Mouse (Mus musculus): Measurements from ENCODE around the gene Ptpn1.

The Ptpn1 gene

DNA sequence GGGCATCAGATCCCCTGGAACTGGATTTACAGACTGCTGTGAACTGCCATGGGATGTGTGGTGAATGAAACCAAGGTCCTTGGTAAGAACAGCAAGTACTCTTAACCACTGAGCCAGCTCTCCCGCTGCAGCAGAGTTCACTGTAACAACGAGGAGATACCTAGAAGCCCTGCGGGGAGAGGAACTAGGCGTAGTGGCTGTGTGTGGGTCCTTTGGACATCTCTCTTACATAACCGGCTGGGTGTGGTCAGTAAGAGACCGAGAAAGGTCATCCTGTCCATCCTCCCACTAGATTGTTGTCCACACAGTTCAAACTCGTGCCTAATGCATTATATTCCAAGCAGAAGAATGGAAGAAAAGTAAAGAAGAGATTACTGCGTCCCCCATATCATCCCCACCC is 10.0 kb upstream of the Ptpn1 start:
- DNase-seq, result peak in 1 of 2 experiments; percentile 43

DNA sequence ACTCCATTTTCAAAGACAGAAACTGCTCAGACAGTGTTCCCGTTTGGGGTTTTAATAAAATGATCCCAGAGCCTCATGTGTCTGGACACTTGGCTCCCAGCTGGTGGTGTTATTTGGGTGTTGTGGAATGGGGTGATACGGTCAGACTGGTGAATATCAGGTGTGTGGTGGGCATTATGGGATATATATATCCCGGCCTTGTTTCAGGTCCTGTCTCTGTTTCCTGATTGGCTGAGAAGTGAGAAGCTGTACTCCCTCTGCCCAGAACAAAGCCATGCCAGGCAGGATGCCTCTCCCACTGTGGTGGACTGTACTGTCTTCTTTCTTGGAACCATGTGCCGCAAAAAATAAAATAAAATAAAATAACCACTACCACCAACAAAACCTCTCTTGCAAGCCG is 7.8 kb upstream of the Ptpn1 start:
- DNase-seq, result no peak

DNA sequence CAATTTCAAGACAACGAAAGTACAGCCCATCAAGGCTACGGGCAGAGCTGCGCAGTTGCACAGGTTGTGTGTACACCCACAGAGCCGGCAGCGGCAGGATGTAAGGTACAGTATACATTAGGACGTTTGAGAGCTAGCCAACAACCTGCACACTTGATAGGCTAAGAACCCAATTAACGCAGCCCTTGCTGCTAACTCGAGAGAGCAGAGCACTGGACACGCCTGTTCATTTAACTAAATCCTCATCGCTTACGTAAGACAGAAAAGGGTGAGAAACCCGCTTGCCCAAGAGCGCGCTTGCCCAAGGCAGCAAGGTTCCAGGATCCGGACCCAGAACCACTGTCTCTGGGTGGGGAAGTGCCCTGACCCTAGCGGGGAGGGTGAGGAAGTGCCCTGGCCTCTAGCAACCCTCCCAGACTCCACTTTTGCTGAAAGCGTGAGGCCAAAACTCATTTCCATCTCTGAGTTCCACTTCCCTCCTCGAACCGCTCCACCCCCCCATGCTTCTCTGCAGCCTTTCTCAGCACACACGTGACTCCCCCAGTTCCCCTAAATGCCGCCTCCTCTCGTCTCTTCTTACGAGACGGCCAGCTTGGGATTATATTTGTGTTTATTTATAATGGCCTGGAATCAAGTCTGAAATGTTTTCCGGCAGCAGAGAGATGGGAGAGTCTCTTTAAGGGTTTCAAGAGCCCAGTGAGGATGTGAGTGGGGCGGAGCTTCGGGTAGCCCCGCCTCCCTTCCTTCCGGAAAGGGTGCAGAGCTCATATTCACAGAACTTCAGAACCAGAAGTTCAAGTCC is 6.9 kb upstream of the Ptpn1 start:
- peak; percentile 92 to 95 for DNase-seq

DNA sequence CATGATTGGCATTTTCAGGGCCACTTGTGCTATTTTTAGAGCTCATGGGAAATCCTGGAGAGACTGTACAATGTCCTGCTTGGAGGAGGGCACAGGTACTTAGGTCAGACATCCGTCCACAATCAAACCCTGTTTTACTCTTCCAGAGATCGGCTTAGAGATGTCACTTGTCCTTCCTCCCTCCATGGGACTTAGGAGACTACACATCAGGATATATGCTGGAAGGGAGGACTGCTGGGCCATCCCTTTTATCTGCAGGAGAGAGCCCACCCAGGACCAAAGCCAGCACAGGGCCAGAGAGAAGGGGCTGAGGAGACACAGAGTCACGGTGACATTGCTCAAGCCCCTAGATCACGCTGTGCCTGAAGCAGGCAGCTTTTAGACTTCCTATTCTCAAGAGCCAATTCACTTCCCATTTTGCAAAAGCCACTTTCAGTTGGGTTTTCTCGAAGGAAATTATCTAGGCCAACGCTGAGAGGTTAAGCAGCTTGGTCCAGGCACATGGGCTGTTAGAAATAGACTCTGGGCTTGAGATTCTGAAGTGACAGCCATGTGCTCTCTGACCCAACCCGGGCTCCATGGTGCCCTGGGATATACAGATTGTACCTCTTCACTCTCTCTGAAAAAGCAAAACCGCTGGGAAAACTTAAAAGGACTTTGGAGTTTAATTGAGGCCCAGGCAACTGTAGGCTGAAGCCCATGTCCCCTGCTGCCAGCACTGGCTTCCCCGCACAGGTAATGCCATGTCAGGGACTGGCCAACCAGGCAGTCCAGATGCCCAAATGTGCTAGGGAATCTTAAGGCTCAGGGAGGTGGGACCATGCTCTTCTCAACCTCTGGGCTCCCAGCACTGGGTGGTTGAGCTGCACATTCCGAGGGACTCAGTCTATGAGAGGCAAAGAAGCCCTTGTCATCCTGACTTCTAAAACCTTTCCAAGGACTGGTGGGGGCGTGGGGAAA is 5.7 kb upstream of the Ptpn1 start:
- no peak for DNase-seq

DNA sequence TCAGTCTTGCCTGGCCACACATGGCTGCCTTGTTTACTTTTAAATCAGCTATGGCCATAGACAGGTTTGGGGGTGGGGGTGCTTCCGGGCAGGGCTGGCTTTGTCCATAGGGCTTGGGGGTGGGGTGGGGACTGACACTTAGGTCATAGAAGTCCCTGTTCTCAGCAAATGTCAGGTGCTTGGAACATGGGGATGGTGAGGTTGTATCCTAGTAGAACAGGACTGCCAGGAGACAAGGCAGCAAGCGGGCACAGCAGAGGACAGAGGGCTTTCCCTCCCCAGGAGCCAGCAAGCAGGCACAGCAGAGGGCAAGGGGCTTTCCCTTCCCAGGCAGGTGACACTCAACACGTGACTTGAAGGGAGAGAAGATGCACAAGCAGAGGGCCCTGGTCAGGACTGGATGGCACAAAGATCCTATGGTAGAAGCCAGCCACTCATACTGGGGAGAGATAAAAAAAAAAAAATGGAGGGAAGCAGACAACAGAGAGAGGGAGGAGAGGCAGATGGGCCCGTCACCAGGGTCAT is 3.8 kb upstream of the Ptpn1 start:
- no peak for DNase-seq

DNA sequence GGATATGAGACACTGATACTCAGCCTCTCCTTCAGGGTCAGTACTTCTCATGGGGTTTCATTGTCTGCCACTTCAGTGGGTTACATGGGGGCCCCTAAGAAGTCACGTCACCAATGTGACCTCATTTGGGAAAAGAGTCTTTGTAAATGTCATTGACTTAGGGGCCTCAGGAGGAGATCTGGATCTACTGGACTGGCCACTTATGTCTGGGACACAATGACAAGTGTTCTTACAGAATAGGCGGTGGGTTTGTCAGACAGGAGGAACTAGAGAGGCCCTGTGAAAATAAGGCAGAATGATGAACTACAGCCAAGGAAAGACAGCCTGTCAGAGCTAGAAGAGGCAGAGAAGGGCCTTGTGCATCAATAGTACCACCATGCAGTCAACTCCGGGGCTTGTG is 2.9 kb upstream of the Ptpn1 start:
- DNase-seq, result no peak

DNA sequence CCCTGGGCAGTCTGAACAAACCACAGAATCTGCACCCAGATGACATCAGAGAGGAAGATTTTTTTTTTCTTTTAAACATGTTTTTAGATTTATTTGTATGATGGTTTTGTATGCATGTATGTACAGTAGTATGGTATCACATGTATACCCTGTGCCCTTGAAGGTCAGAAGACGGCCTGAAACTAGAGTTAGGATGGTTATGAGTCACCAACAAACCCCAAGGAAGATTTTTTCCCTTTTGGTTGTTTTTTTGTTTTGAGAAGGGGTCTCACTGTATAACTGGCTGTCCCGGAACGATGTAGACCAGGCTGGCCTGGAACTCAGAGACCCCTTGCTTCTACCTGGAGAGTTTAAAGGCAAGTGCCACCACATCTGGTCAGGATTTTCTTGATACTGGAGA is 882 bp upstream of the Ptpn1 start:
- DNase-seq, result no peak

DNA sequence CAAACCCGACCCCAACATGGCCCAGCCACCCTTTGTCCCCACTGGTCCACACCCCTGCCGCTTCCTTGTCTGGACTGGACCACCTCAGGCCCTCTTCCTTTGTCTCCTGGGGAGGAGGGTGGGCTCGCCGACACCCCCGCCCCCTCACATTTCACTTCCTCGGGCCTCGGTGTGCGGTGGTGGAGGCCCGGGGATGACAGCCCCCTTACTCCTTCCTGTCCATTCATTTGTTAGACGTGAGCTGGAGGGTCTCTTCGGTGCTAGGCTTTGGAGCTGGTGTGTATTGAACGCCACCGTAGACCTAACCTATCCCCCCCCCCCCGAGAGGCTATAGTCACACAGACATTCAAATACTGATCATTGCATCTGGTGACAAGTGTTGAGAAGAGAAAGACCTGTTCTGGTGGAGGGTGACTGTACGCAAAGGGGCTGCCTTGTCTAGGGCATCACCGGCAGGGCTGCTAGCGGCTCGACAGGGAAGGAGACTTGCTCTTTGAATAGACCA is 922 bp downstream of the Ptpn1 start:
- no peak for DNase-seq

DNA sequence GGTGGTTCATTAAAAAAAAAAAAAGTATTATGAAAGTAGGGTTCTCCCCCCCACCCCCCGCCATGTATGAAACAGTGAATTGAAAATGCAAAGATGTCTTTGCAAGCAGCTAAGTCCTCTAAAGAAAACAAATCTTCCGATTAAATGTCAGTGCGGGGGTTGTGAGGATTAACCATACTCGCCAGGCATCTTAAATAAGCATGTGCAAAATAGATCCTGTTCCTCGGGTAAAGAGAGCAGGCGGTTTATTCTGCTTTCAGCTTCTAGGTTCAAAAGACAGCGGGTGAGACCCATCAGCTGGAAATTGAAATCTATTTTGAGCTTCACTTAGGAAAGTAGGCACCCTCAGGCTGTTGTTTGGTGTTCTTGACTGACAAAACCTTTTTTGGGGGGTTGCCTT is 1.5 kb downstream of the Ptpn1 start:
- DNase-seq, result no peak

DNA sequence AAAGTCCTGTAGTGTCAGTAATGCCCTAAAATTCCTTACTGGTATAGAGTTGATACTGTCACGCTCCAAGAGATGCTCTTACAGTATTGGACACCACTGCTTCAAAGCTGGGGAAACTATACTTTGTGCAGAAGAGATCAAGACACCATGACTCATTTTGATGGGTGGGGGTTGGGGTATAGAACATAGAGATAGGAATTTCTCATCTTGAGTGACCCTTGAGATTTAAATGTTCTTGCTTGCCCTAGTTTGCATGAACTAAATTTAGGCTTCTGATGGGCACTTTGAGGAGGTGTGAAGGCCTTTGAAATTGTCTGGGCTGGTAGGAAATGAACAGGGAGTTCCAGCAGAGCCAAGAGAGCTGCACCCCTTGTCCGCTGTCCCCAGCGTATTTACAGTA is 4.1 kb downstream of the Ptpn1 start:
- DNase-seq, result no peak

DNA sequence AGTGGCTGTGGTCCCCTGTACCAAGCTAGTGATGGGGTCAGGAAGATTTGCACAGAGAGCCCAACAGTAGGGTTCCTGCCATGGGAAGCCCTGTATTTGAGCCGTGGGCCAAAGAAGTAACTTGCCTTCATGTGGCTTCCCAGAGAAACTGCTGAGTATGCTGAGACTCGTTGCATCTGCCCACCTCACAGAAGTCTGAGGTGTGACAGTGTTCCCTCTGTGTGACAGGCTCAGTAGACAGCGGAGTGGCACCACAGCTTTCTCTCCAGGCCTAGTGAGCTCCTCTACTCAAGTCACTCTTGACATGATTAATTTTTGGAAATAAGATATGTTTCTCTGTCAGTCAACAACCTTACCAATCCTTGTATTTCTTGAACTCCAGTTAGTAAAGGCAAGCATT is 6.9 kb downstream of the Ptpn1 start:
- no peak for DNase-seq

DNA sequence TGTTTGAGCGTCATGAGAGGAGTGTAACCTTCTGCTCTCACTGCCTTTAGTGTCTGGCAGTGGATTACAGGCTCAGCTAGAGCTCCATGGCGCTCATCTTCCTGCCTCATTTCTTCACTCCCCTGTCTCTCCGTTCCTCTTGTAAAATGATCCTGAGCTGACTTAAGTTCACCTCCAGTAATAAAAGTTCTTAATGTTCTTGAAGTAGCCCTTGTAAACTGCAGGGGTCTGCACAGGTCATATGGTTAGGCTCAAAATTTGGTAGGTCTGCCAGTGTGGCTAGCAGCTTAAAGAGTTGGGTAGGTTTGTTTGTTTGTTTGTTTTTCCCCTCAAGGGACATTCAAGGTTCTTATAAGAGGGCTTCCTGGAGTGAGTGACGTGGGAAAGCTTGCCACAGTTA is 7.3 kb downstream of the Ptpn1 start:
- DNase-seq, result no peak

DNA sequence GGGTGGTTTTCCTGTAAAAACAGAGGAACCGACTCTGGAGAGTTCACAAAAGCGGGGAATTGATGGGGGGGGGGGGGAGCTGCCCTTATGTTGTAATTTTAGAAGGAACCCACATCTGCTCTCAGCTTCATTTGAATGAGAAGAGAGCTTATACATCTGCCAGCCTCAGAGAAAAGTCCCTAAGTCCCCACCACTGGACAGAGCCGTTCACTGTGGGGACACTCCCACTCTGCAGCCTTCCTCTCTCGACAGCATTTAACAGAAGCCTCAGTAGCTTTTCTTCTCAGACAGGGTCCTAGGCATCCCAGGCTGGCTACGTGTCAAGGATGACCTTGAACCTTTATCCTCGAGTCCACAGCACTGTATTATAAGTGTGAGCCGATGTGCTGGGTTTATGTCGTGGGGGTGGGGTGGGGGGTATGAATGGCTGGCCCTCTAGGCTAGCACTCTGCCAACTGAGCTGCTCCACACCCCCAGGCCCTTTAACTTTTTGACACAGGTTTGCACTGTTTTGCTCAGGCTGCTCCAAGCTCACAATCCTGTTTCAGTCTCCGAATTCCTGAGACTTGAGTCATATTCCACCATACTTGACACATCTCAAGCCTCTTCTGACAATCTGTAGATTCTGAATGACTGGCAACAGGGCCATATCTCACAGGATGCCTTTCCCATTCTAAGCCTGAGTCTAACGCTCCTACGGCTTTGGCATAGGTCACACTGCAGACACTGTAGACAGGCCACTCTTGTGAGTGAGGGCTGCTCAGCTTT is 8.0 kb downstream of the Ptpn1 start:
- DNase-seq, result no peak

DNA sequence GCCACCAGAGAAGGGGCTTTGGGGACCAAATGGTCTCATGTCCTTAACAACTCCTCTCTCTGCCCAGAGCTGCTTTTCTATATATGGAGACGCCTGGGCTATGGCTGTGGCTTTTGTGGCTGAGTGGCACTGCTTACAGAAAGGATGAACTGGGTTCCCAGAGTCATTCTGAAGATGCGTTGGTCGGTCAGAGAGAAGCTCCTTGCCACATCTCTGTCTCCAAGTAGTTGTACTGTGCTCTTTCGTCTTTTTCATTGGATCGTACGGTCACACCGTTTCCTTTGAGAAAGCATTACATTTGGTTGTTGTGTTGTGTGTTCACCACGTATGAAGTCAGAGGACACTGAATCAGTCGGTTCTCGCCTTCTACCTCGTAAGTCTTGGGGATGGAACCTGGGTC is 8.8 kb downstream of the Ptpn1 start:
- no peak for DNase-seq

DNA sequence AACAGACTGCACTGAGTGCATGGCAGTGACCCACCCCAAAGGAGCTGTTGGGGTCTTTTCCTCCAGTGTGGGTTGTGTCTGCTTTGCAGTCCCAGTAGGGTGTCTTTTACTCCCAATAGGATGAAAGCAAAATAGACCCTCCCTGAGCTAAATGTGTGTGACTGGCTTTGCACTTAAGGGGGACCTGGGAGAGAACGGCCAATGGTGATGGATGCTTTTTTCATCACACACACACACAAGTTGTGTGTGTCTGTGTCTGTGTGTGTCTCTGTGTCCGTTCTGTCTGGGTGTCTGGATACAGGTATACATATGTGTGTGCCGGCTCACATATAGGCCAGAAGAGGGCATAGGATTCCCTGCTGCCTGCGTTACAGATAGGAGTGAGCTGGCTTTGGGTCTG is 9.5 kb downstream of the Ptpn1 start:
- no peak for DNase-seq

DNA sequence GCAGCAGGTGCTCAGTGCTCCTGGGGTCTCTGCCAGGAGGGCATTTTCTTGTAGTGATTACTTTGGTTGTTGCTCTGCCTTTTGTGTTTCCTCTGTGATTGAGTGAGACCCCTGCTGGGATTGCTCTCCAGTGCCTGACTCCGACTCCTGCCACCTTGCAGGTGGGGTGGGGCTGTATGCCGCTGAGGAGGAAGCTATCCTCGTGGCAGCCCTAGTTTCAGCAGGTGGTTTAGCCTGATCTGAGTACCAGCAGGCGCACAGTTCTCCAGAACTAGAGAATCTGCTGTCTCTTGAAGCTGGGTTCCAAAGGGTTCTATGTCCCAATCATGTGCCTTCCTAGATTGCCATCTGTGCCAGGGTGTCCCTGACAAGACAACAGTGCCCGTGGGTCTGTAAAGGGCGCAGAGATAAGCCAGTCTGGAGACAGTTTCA is 9.9 kb downstream of the Ptpn1 start:
- no peak for DNase-seq

DNA sequence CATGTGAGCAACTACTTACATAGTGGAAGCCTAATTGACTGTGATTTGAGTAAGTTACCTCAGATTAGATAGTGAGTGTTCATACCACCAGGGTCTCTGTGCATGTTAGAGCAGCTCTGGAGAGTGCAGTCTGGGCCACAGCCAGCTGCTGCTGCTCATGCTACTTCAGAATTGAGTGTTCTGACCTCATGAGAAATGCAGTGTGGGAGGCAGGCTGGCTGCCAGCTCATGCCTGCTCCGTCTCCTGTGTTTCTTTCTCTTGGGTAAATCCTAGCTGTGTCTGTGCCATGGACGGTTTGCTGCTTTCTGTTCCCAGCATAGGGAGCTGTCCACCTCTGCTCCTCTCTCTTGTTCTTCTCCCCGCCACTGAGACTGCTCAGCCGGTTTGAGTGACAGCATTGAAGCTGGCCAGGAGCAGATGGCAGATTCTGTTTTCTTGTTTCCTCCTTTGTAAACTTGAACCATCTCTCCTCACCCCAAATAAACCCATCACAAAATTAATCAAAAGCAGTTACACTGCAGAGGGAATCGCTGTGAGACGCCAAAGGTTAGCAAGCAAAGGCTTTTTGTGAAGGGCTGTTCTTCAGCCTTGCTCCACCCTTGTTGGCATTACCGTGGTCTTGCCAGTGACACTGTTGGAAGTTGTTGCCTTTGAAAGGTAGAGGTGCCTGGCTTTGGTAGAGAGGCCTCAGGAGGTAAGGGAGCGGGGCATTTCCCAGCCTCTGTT is 10.5 kb downstream of the Ptpn1 start:
- peak; percentile 85 to 87 for DNase-seq

DNA sequence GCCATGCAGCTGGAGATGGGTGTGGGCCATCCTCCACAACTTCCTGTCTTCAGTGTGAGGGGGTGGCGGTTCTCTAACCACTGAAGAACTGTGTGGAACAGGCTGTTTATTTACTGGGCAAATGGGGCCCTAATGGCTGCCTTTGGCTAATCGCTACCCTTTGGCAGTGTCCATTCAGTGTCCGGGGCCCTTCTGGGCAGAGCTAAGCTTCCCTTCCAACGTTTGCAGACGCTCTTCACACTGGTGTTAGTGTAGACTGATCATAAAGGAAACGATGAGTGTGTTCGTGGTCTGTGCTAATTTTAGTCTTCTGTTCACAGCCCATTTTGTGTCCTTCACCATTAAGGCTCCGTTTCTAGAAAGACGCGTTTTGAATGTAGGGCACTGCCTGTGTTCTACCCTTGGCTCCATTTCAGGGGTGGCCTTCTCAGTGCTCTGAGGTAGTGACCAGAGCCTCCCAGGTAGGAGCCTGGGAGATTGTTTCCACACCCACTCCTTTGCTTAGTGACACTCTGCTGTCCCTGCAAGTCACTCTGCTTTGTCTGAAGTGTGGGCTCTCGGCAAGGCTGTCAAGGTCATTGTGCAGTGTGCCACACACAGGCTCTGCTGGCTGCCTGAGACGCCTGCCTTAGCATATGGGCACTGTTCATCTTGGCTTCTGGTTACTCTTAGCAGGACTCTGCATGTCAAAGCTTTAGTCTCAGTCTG is 11.2 kb downstream of the Ptpn1 start:
- peak in 1 of 2 experiments; percentile 58 for DNase-seq

DNA sequence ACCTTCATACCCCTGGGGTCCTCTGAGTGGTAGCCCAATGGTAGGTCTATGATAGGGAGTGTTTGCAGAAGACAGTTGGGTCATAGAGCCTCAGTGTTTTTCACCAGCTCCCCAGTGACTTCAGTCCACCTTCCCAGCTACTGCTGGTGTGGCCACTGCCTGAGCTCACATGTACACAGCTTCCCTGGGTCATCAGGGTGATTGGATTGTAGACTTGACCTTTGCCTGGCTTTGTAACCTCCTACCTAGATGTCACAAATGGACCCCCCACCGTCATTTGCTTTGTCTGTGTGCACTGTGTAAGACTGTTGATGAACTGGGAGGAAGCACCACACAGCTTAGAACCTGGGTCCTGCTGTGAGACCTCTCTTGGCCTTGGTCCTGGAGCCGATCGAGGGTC is 12.3 kb downstream of the Ptpn1 start:
- DNase-seq, result no peak

DNA sequence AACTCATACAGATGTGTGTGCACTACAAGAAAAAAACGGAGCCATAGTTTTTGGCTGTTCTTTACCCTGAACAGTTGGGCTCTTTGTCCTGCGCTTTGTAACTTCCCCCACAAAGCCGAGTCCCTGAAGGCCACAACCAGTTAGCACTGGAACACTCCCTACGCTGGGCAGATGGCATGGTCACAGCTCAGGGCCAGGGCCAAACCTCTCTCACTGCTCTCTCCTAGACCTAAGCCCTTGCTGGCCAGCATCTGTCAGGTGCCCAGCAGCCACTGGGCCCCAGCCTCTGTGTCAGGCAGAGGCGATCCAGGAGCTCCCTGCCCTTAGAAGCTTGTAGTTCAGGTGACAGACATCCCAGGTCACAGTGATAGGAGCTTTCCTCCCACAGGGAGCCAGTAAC is 13.6 kb downstream of the Ptpn1 start:
- no peak for DNase-seq

DNA sequence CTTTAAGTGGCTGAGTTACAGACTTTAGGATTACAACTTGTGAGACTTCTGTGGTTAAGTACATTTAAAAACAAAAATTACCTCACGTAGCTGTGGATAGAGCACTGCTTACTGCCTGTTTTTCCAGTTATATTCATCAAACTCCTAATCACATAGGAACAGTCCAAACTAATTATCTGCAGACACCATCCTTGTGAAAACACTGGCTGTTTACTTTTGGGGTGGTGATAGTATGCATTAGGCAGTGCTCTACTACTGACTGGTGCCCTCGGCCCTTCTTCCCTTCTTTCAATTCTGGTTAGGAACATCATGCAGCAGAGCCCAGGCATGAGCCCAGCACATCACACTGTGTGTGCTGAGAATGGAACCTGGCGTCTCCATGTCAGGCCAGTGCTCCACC is 15.4 kb downstream of the Ptpn1 start:
- DNase-seq, result no peak

Data from kidney, postnatal 36 days (tissue).